Mouse (Mus musculus) layer of hippocampus, adult 9-11 months (tissue): ENCODE measurements around the gene Ctnnb1.

Experiments
- DNase-seq: peaks from one replicate; pipeline ENCODE4 v3.0.0; 2022

Ctnnb1 gene

DNA sequence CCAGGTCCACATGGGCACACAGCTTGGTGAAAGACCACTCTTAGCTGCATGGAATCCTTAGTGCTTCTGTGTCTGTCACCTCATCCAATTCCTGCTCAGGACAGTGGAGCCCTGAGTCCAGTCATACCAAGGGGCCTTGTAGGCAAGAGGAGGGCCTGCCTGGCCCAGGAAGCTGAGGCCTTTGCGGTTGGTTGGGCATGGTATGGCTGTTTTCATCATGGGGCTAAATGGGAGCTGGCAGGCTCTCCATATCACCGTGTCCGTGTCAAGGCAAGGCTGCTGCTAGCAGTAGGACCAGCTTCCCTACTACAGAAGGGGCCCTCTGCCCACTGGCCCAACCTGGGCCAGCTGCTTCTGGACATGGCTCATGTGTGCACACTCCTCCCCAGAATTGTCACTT lies 34.7 kb downstream of the Ctnnb1 start:
- no peak for DNase-seq

- no peak for DNase-seq
Measured at GRCm38 (mm10) chr9:120964224-120964623, 35.2 kb downstream of the Ctnnb1 start.

GRCm38 (mm10) chr9:120965007-120965406 lies 36.0 kb downstream of the Ctnnb1 start:
- DNase-seq: no peak

GRCm38 (mm10) chr9:120973026-120973515 lies 44.1 kb downstream of the Ctnnb1 start:
- no peak for DNase-seq

- no peak for DNase-seq
Measured at GRCm38 (mm10) chr9:120974209-120974608, 45.2 kb downstream of the Ctnnb1 start.

GRCm38 (mm10) chr9:120976158-120976557 lies 47.1 kb downstream of the Ctnnb1 start:
- no peak for DNase-seq

- DNase-seq: no peak
Measured at GRCm38 (mm10) chr9:120976856-120977255, 47.8 kb downstream of the Ctnnb1 start.

DNA sequence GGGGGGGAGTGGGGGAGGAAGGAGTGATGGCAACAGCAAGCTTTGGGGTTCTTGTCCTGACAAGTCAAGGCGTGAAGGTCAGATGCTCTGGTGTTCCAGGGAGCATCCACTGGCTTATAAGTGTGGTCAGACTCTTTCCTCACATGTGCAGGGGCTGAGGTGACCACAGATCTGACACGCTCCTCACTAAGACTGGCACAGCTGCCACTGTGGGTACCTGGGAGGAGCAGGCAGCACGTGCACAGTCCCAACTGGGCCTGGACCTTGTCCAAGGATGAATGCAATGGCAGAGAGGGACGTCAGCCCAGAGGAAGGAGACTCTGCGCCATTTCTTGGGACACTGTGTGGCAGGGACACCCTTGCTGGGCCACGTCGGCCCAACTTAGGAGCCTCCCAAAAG lies 52.8 kb downstream of the Ctnnb1 start:
- no peak for DNase-seq

- DNase-seq: no peak
Measured at GRCm38 (mm10) chr9:120983849-120984248, 54.8 kb downstream of the Ctnnb1 start.

DNA sequence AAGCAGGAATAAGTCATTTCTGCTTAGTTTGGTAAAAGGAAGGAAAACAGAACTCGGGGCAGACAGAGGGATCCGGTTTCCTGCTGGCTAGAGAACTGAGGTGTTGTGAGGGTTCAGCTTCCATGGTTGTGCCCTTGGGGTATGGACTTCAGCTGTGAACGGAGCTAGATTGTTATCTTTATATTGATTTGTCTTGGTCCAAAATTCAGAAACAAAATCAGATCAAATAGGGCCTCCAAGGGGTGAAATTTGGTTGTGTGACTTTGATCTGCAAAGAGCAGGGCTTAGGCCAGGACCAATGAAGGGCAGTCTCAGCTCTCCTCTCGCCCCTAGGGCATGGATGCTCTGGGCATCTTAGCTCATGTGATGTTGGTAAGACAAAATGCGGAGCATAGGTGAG lies 55.5 kb downstream of the Ctnnb1 start:
- DNase-seq: no peak

DNA sequence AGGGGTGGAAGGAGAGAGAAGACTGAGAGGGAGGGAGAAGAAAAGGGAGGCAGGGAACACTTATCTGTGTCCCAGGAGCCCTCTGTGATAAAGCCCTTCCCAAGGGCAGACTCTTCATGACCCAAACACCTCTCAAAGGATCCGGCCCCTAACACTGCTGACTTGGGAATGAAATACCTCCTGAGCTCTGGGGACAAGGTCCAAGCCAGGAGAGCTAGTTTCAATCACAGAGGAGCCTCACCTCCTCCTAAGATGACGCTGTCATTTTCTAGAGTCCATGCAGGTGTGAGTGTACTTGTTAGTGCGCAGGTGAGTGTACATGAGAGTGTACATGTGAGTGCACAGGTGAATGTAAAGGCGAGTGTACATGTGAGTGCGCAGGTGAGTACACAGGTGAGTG lies 56.0 kb downstream of the Ctnnb1 start:
- DNase-seq: no peak

- no peak for DNase-seq
Measured at GRCm38 (mm10) chr9:120985524-120985923, 56.5 kb downstream of the Ctnnb1 start.

- no peak for DNase-seq
Measured at GRCm38 (mm10) chr9:120986255-120986654, 57.2 kb downstream of the Ctnnb1 start.

- DNase-seq: no peak
Measured at GRCm38 (mm10) chr9:120986994-120987393, 58.0 kb downstream of the Ctnnb1 start.

GRCm38 (mm10) chr9:120988088-120988487 lies 59.1 kb downstream of the Ctnnb1 start:
- no peak for DNase-seq

GRCm38 (mm10) chr9:120989806-120990700 lies 61.0 kb downstream of the Ctnnb1 start:
- no peak for DNase-seq

DNA sequence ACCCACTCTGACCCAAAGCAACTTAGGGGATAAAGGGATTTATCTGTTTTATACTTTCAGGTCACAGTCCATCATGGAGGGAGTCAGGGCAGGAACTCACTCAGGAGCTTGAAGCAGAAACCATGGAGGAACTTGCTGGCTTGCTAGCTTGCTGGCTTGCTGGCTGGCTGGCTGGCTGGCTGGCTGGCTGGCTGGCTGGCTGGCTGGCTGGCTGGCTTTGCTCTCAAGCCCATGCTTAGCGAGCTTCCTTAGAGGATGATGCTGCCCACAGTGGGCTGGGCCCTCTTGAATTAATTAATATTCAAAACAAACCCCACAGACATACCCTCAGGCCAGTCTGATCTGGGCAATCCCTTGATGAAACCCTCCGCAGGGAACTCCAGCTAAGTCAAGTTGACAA lies 62.8 kb downstream of the Ctnnb1 start:
- DNase-seq: no peak

DNA sequence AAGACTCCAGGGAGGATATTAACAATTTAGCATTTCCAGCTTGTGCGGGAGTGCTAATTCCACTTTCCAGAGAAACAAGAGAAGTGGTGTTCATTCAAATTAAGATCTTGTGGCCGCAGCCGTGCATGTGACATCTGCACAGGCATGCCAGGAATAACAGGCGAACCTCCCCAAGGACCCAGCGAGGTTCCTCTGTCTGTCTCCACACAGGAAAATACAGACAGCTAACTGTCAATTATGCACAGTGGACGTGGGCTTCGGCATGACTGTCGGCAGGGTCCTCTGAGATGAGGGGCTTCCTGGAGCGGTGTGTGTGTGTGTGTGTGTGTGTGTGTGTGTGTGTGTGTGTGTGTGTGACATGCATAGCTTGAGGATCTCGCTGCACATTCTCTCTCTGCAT lies 64.0 kb downstream of the Ctnnb1 start:
- DNase-seq: no peak

GRCm38 (mm10) chr9:120994223-120995155 lies 65.5 kb downstream of the Ctnnb1 start:
- DNase-seq: no peak

GRCm38 (mm10) chr9:120998696-120999095 lies 69.7 kb downstream of the Ctnnb1 start:
- peak; percentile 64 for DNase-seq

GRCm38 (mm10) chr9:121000641-121001320 lies 71.8 kb downstream of the Ctnnb1 start:
- DNase-seq: peak; percentile 75

- DNase-seq: no peak
Measured at GRCm38 (mm10) chr9:121001681-121002540, 72.9 kb downstream of the Ctnnb1 start.
